Mouse (Mus musculus) lung, postnatal 10 days (tissue): ENCODE data around the gene Gm43518.

Source experiments
- DNase-seq: peaks from one replicate; pipeline ENCODE4 v3.0.0; 2021

Gm43518 gene

DNA sequence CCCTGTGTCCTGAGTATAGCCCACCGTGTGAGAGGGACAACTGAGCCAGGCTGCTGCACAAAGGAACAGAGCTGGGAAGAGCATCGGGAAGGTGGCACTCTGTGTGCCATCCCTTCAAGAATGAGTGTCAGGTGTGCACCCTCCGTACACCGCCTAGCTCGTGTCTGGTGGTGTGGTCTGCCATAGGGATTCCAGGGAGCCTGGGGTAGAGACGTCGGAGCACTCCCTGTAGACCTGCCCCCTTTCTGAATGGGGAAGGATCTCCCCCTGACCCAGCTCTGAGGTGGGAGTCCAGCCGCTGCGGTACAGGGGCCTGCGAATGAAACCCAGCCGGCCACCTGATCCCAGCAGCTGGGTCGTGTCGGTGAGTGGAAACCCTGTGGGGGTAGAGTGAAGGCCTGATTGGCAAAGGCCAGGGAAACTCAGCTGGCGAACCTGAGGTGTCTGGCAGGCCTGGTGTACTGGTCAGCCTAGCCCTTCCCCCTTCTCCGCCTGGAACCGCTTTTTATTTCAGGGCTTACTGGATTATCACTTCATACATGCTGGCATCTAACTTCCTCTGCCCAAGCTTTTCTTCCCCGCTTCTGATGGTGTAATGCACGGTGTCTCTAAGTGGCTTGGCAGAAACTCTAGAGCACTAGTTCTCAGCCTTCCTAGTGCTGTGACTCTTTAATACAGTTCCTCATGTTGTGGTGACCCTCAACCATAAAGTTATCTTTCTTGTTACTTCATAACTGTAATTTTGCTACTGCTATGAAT is 52.2 kb downstream of the Gm43518 start:
- DNase-seq, result no peak

DNA sequence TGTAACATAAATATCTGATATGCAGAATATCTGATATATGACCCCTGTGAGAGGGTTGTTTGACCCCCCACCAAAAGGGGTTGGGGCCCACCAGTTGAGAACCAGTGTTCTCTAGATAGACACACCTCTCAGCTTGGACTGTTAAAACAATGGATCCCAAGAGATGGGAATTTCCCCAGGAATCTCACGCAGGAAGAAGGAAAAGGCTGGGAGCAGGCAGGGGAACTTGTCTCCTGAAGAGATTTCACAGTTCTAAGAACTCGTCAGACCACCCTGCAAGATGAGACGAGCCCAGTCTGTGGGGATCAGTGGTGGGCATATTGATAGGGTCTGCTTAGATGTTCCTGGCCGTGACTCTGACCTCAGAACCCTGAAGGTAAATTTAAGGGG is 52.8 kb downstream of the Gm43518 start:
- DNase-seq, result no peak

DNA sequence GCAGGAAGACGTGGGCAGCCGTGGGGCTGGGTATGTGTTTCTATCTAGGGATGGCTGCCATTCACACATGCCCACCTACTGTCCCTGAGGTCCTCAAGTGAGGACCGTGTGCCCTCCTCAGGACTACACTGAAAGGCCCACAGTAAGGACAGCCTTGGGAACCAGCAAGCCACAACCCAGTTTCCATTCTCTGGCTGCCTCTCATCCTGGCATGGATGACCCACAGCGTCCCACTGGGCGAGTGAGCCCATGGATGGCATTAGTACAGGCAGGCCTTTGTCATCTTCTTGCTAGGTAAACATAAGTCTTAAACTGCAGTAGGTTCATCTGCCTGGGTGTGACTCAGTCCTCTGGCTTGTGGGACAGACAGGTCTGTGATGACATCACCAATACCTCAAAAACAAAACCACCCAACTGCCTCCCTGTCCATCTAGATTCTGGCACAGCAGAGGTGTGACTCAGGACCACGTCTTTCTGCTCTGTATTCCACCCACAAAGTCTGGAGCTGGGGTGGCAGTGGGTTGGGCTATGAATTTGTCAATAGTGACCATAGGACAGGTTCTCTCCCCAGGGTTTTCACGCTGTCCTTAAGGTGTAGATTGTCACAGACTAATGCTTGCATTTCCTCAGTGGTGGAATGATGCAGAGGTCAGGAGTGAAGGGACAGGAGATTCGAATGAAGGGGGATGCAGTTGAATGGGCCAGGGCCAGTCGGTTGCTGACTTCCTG is 53.5 kb downstream of the Gm43518 start:
- DNase-seq, result no peak

DNA sequence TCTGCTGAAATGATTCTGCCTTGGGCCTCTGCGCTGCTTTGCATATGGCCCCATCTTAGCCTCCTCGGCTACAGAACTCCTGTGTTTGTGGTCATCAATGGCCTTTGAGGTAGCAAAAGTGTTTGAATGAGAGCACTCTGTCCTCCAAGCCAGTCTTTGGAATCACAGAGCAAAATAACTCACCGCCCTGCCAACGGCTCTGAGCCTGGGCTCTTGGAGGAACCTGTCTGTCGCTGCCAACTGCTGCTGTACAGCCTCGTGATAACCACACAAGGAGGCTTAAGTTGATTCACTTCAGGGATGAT is 54.0 kb downstream of the Gm43518 start:
- DNase-seq, result no peak

DNA sequence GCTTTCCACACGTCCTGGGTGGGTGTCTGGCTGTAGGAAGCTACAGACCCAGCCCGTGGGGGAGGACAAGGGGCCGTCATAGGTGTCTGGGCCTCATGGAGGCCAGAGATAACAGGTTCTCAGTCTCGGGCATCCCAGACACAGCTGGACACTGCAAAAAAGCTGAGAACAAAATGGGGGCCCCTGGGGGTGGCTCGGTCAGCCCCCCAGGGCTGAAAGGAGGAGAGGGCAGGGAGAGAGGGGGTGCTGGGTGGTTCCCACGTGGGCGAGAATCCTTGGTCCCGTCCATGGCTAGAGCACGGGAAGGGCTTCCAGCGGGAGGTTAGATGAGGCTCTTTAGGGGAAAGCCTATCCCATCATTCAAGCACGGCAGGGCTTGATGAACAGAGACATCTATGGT is 55.6 kb downstream of the Gm43518 start:
- peak; percentile 1 for DNase-seq

GRCm38 (mm10) chr5:123985434-123985833 is 58.2 kb downstream of the Gm43518 start:
- no peak for DNase-seq

- DNase-seq, result no peak
Observed at GRCm38 (mm10) chr5:123986925-123987324, 59.7 kb downstream of the Gm43518 start.

DNA sequence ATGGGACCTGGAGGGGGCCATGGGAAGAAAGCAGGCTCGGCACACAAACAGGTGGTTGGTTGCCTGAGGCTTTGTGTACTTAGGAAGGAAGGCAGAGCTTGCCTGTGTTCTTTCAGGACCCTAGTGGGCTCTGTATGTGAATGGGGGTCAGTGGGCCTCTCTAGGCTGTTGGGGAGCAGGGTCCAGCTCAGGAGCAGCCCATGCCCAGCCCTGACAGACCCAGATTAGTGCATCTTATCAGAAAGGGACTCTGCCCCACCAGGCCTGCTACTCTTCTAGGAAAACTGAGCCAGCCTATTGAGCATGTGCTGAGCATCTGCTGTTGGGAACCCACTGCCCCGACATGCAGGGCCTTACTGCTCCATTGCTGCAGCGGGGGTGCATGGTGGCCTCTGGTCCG is 60.3 kb downstream of the Gm43518 start:
- no peak for DNase-seq
